Mouse (Mus musculus): ENCODE measurements around the gene Glra1. TPM values are rescaled to one million over a fixed set of nuclear protein-coding genes. Genes with fewer than 3 reads are reported as not detected.
"Not testable (repeated sequence)": the region's sequence is repeated elsewhere in the genome, so short reads cannot be mapped to it uniquely, and the experiment has no call there.

The Glra1 gene
- 0.08 and 0.15 TPM in 2 replicates for polyA plus RNA-seq (2012; rRNA removed)

GRCm38 (mm10) chr11:55607808-55608523 is at the start of gene Glra1:
TSS of gene Glra1 (minus strand) at chr11:55608198.
- TF ChIP-seq CTCF (IDR thresholded peaks at IDR 0.05; ENCODE audit: extremely low read depth, insufficient read depth, low read length), result no peak
- TF ChIP-seq POLR2A (IDR thresholded peaks at IDR 0.05; ENCODE audit: extremely low read depth, insufficient read depth, low read length), result no peak
- no peak within 1 kb of the TSS for H3K27ac ChIP-seq (ENCODE audit: insufficient read depth, low read length)
- H3K4me1 ChIP-seq (ENCODE audit: control insufficient read depth, insufficient read depth, low read length), result no peaks in the 10 kb centered on the region
- H3K4me3 ChIP-seq (ENCODE audit: insufficient read depth, low read length), result peak within 1 kb of the TSS; percentile 22

- TF ChIP-seq CTCF (IDR thresholded peaks at IDR 0.05; ENCODE audit: extremely low read depth, insufficient read depth, low read length) (no peak), POLR2A (IDR thresholded peaks at IDR 0.05; ENCODE audit: extremely low read depth, insufficient read depth, low read length) (no peak)
- Histone ChIP-seq H3K4me3 (ENCODE audit: insufficient read depth, low read length) (no peak overlapping the region), H3K27ac (ENCODE audit: insufficient read depth, low read length) (no peak overlapping the region), H3K4me1 (ENCODE audit: control insufficient read depth, insufficient read depth, low read length) (no peaks in the 10 kb centered on the region)
These were observed 29.0 kb upstream of the Glra1 start for GRCm38 (mm10) chr11:55636961-55637360.

- Histone ChIP-seq H3K27ac (ENCODE audit: insufficient read depth, low read length) (no peak overlapping the region), H3K4me3 (ENCODE audit: insufficient read depth, low read length) (no peak overlapping the region), H3K4me1 (ENCODE audit: control insufficient read depth, insufficient read depth, low read length) (no peaks in the 10 kb centered on the region)
- TF ChIP-seq POLR2A (IDR thresholded peaks at IDR 0.05; ENCODE audit: extremely low read depth, insufficient read depth, low read length) (no peak), CTCF (IDR thresholded peaks at IDR 0.05; ENCODE audit: extremely low read depth, insufficient read depth, low read length) (no peak)
These were observed 25.9 kb upstream of the Glra1 start for GRCm38 (mm10) chr11:55633901-55634300.

- not testable (repeated sequence) for H3K27ac ChIP-seq (ENCODE audit: insufficient read depth, low read length); H3K4me1 ChIP-seq (ENCODE audit: control insufficient read depth, insufficient read depth, low read length); H3K4me3 ChIP-seq (ENCODE audit: insufficient read depth, low read length)
These were observed 6.6 kb upstream of the Glra1 start for GRCm38 (mm10) chr11:55614631-55615030.

DNA sequence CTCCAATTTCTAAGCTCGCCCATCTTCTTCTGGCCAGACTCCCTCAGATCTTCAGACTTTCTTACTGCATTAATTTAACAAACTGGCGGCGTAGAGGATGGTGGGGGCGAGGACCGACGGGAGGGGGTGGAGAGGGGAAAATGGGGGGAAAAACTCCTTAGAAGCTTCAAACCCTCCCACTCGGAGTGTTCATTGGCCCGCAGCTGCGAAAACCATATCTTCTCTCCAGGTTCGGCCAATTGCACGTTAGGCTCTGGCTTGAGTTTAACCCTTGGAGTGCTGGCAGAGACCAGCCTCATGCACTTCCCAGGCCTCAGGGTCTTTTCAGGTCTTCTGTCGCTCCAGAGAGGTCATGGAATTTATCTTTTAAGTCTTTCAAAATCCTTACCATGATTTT is 524 bp upstream of the Glra1 start:
- TF ChIP-seq POLR2A (IDR thresholded peaks at IDR 0.05; ENCODE audit: extremely low read depth, insufficient read depth, low read length), result no peak
- TF ChIP-seq CTCF (IDR thresholded peaks at IDR 0.05; ENCODE audit: extremely low read depth, insufficient read depth, low read length), result no peak
- no peak overlapping the region for H3K27ac ChIP-seq (ENCODE audit: insufficient read depth, low read length)
- no peaks in the 10 kb centered on the region for H3K4me1 ChIP-seq (ENCODE audit: control insufficient read depth, insufficient read depth, low read length)
- peak overlapping the region; percentile 22 for H3K4me3 ChIP-seq (ENCODE audit: insufficient read depth, low read length)

- TF ChIP-seq CTCF (IDR thresholded peaks at IDR 0.05; ENCODE audit: extremely low read depth, insufficient read depth, low read length) (peak; percentile 58), POLR2A (IDR thresholded peaks at IDR 0.05; ENCODE audit: extremely low read depth, insufficient read depth, low read length) (no peak)
- H3K27ac ChIP-seq (ENCODE audit: insufficient read depth, low read length), result no peak overlapping the region
- no peaks in the 10 kb centered on the region for H3K4me1 ChIP-seq (ENCODE audit: control insufficient read depth, insufficient read depth, low read length)
- peak overlapping the region; percentile 22; the same call in 1 of the 2 replicates for H3K4me3 ChIP-seq (ENCODE audit: insufficient read depth, low read length)
These were observed 761 bp downstream of the Glra1 start for GRCm38 (mm10) chr11:55607066-55607807.

- Histone ChIP-seq H3K4me3 (ENCODE audit: insufficient read depth, low read length) (no peak overlapping the region), H3K27ac (ENCODE audit: insufficient read depth, low read length) (no peak overlapping the region), H3K4me1 (ENCODE audit: control insufficient read depth, insufficient read depth, low read length) (no peaks in the 10 kb centered on the region)
- TF ChIP-seq POLR2A (IDR thresholded peaks at IDR 0.05; ENCODE audit: extremely low read depth, insufficient read depth, low read length), result no peak
- TF ChIP-seq CTCF (IDR thresholded peaks at IDR 0.05; ENCODE audit: extremely low read depth, insufficient read depth, low read length), result no peak
These were observed 6.4 kb downstream of the Glra1 start for GRCm38 (mm10) chr11:55601447-55602065.

DNA sequence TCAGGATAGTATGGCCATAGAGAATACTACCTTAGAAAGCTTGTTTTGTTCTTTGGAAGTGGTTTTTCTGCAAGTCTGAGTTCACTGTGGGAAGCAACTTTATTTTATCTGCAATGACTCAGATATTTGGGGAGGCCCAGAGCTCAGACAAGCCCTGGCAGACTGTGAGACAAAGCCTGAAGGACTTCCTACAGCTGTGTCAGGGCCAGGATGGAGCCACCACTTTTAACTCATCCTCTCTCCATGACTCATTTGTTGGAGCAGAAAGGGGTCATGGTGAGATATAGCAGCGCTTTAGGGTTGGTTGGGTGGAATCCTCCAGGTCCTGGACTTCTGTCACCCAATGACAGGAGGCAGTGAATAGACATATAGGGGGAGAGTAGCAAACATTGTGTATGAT is 12.3 kb downstream of the Glra1 start:
- no peak overlapping the region for H3K27ac ChIP-seq (ENCODE audit: insufficient read depth, low read length)
- no peak overlapping the region for H3K4me3 ChIP-seq (ENCODE audit: insufficient read depth, low read length)
- H3K4me1 ChIP-seq (ENCODE audit: control insufficient read depth, insufficient read depth, low read length), result no peaks in the 10 kb centered on the region
- no peak for TF ChIP-seq POLR2A (IDR thresholded peaks at IDR 0.05; ENCODE audit: extremely low read depth, insufficient read depth, low read length)
- no peak for TF ChIP-seq CTCF (IDR thresholded peaks at IDR 0.05; ENCODE audit: extremely low read depth, insufficient read depth, low read length)

- Histone ChIP-seq H3K4me1 (ENCODE audit: control insufficient read depth, insufficient read depth, low read length) (no peaks in the 10 kb centered on the region), H3K4me3 (ENCODE audit: insufficient read depth, low read length) (no peak overlapping the region), H3K27ac (ENCODE audit: insufficient read depth, low read length) (no peak overlapping the region)
- TF ChIP-seq CTCF (IDR thresholded peaks at IDR 0.05; ENCODE audit: extremely low read depth, insufficient read depth, low read length), result no peak
- TF ChIP-seq POLR2A (IDR thresholded peaks at IDR 0.05; ENCODE audit: extremely low read depth, insufficient read depth, low read length), result no peak
These were observed 13.6 kb downstream of the Glra1 start for GRCm38 (mm10) chr11:55594411-55594810.
